Mouse (Mus musculus): ENCODE measurements around the gene Pbxip1. TPM values are rescaled to one million over a fixed set of nuclear protein-coding genes. Genes with fewer than 3 reads are reported as not detected.
A peak's percentile ranks its signal among the peaks of the same experiment; 100 is the strongest.

Gene Pbxip1
- total RNA-seq, 2 experiments from 2014 or later, result 179 to 196 TPM

- no peak for DNase-seq
Observed at GRCm38 (mm10) chr3:89482249-89482648, 45.7 kb downstream of the Pbxip1 start.

GRCm38 (mm10) chr3:89484766-89485524 lies 48.4 kb downstream of the Pbxip1 start:
- DNase-seq, result peak; percentile 69

GRCm38 (mm10) chr3:89486111-89486510 lies 49.6 kb downstream of the Pbxip1 start:
- no peak for DNase-seq

- DNase-seq, result no peak
Observed at GRCm38 (mm10) chr3:89486916-89487702, 50.6 kb downstream of the Pbxip1 start.

- no peak for DNase-seq
Observed at GRCm38 (mm10) chr3:89490790-89491189, 54.3 kb downstream of the Pbxip1 start.

- DNase-seq, result no peak
Observed at GRCm38 (mm10) chr3:89491559-89491958, 55.1 kb downstream of the Pbxip1 start.

GRCm38 (mm10) chr3:89492701-89493151 lies 56.2 kb downstream of the Pbxip1 start:
- DNase-seq, result no peak

GRCm38 (mm10) chr3:89494630-89495029 lies 58.1 kb downstream of the Pbxip1 start:
- no peak for DNase-seq

- DNase-seq, result no peak
Observed at GRCm38 (mm10) chr3:89496366-89496765, 59.9 kb downstream of the Pbxip1 start.

GRCm38 (mm10) chr3:89499696-89500095 lies 63.2 kb downstream of the Pbxip1 start:
- no peak for DNase-seq

Other genes starting within 250 kb of the Pbxip1 start
- gene Gba, start 233.8 kb upstream of the Pbxip1 start, total RNA-seq (2021), result 10 to 100 TPM; 14.6 to 23.6 TPM
- gene Thbs3, start 221.5 kb upstream of the Pbxip1 start, total RNA-seq (2021), result 10 to 100 TPM; 11.0 to 11.8 TPM
- 10 to 100 TPM; 42.2 to 47.6 TPM for gene Mtx1, start 209.6 kb upstream of the Pbxip1 start, total RNA-seq (2021)
- under 1 TPM; 0.38 to 0.51 TPM for gene Muc1, start 207.6 kb upstream of the Pbxip1 start, total RNA-seq (2021)
- 10 to 100 TPM; 66.6 to 78.8 TPM for gene Krtcap2, start 190.7 kb upstream of the Pbxip1 start, total RNA-seq (2021)
- gene Trim46, start 190.4 kb upstream of the Pbxip1 start, total RNA-seq (2021), result under 1 TPM; 0.28 to 0.38 TPM
- gene Dpm3, start 177.3 kb upstream of the Pbxip1 start, total RNA-seq (2021), result 10 to 100 TPM; 24.7 to 28.8 TPM
- 10 to 100 TPM in 1 of 2 experiments, 1 to 10 TPM in 1; 8.2 to 11.4 TPM for gene Slc50a1, start 166.1 kb upstream of the Pbxip1 start, total RNA-seq (2021)
- 10 to 100 TPM; 10.2 to 12.8 TPM for gene Efna1, start 155.6 kb upstream of the Pbxip1 start, total RNA-seq (2021)
- gene Efna3, start 113.7 kb upstream of the Pbxip1 start, total RNA-seq (2021), result not detected
- under 1 TPM in 1 of 2 experiments, not detected in 1; 0.38 TPM for gene Efna4, start 98.7 kb upstream of the Pbxip1 start, total RNA-seq (2021)
- gene Adam15, start 86.7 kb upstream of the Pbxip1 start, total RNA-seq (2021), result 10 to 100 TPM; 21.9 to 24.6 TPM
- gene Dcst2, start 74.7 kb upstream of the Pbxip1 start, total RNA-seq (2021), result not detected
- gene Dcst1, start 71.5 kb upstream of the Pbxip1 start, total RNA-seq (2021), result not detected
- 10 to 100 TPM; 23.0 to 23.7 TPM for gene Zbtb7b, start 41.9 kb upstream of the Pbxip1 start, total RNA-seq (2021)
- gene Lenep, start 33.9 kb upstream of the Pbxip1 start, total RNA-seq (2021), result 1 to 10 TPM in 1 of 2 experiments, not detected in 1; 1.2 TPM
- 10 to 100 TPM; 43.3 to 44.5 TPM for gene Flad1, start 24.8 kb upstream of the Pbxip1 start, total RNA-seq (2021)
- 1 to 10 TPM; 3.1 to 3.4 TPM for gene Cks1b, start 18.3 kb upstream of the Pbxip1 start, total RNA-seq (2021)
- 10 to 100 TPM; 21.1 to 23.8 TPM for gene Shc1, start 18.3 kb upstream of the Pbxip1 start, total RNA-seq (2021)
- gene Pygo2, start 6.5 kb upstream of the Pbxip1 start, total RNA-seq (2021), result 10 to 100 TPM in 1 of 2 experiments, 1 to 10 TPM in 1; 9.2 to 11.1 TPM
- gene Pmvk, start 17.8 kb downstream of the Pbxip1 start, total RNA-seq (2021), result 1 to 10 TPM; 5.3 to 7.4 TPM
- gene Kcnn3, start 83.5 kb downstream of the Pbxip1 start, total RNA-seq (2021), result 1 to 10 TPM; 2.5 to 5.8 TPM